Mouse (Mus musculus) skeletal muscle tissue, adult 2 months (tissue): Measurements from ENCODE around the gene P3h1.
A peak's percentile ranks its signal among the peaks of the same experiment; 100 is the strongest.

Experiments used
- DNase-seq: peaks from one replicate; pipeline ENCODE4 v3.0.0-alpha.2; 2012; ENCODE audit warnings: low read depth, low spot score

Gene P3h1

GRCm38 (mm10) chr4:119232410-119233255 lies at the start of gene P3h1, which contains the start of gene AU022252:
P3h1 (plus strand) TSS chr4:119232915.
AU022252 (minus strand) TSS chr4:119232712.
- peak; percentile 99 for DNase-seq

- DNase-seq = no peak
These were observed 49.2 kb upstream of the P3h1 start for GRCm38 (mm10) chr4:119183525-119183924.

GRCm38 (mm10) chr4:119185771-119186170 lies 46.9 kb upstream of the P3h1 start:
- no peak for DNase-seq

- DNase-seq = no peak
These were observed 44.5 kb upstream of the P3h1 start for GRCm38 (mm10) chr4:119188060-119188785.

GRCm38 (mm10) chr4:119189392-119189791 lies 43.3 kb upstream of the P3h1 start:
- no peak for DNase-seq

GRCm38 (mm10) chr4:119189864-119190263 lies 42.9 kb upstream of the P3h1 start, which contains the start of gene Ermap:
Ermap (minus strand) TSS chr4:119190011.
- no peak for DNase-seq

- DNase-seq = no peak
These were observed 42.1 kb upstream of the P3h1 start for GRCm38 (mm10) chr4:119190618-119191017.

GRCm38 (mm10) chr4:119191273-119191672 lies 41.4 kb upstream of the P3h1 start:
- DNase-seq = no peak

- no peak for DNase-seq
These were observed 40.0 kb upstream of the P3h1 start for GRCm38 (mm10) chr4:119192757-119193156.

GRCm38 (mm10) chr4:119194909-119195581 lies 37.7 kb upstream of the P3h1 start, which contains the start of gene Svbp:
Svbp (plus strand) TSS chr4:119195306.
- peak; percentile 83 for DNase-seq

- no peak for DNase-seq
These were observed 37.0 kb upstream of the P3h1 start for GRCm38 (mm10) chr4:119195582-119196320.

- DNase-seq = no peak
These were observed 34.6 kb upstream of the P3h1 start for GRCm38 (mm10) chr4:119198105-119198504.

- peak; percentile 52 for DNase-seq
These were observed 28.0 kb upstream of the P3h1 start for GRCm38 (mm10) chr4:119204672-119205071.

GRCm38 (mm10) chr4:119216667-119217066 lies 16.0 kb upstream of the P3h1 start:
- DNase-seq = no peak

GRCm38 (mm10) chr4:119218169-119218568 lies 14.5 kb upstream of the P3h1 start, which contains the start of gene Tmem269:
Tmem269 (minus strand) TSS chr4:119218217.
- DNase-seq = no peak

- DNase-seq = no peak
These were observed 9.0 kb upstream of the P3h1 start for GRCm38 (mm10) chr4:119223696-119224095.

- no peak for DNase-seq
These were observed 8.2 kb upstream of the P3h1 start for GRCm38 (mm10) chr4:119224534-119224933.

- no peak for DNase-seq
These were observed 7.0 kb upstream of the P3h1 start for GRCm38 (mm10) chr4:119225719-119226118.

- DNase-seq = no peak
These were observed 6.0 kb upstream of the P3h1 start for GRCm38 (mm10) chr4:119226751-119227150.

- peak; percentile 42 for DNase-seq
These were observed 664 bp downstream of the P3h1 start for GRCm38 (mm10) chr4:119233256-119233901.

GRCm38 (mm10) chr4:119234348-119234747 lies 1.6 kb downstream of the P3h1 start:
- DNase-seq = no peak
